Mouse (Mus musculus): ENCODE data around the gene Acss1. TPM values are rescaled to one million over a fixed set of nuclear protein-coding genes. Genes with fewer than 3 reads are reported as not detected.

The Acss1 gene
- polyA plus RNA-seq, 1 experiment from 2014 or later, result 5.6 TPM

DNA sequence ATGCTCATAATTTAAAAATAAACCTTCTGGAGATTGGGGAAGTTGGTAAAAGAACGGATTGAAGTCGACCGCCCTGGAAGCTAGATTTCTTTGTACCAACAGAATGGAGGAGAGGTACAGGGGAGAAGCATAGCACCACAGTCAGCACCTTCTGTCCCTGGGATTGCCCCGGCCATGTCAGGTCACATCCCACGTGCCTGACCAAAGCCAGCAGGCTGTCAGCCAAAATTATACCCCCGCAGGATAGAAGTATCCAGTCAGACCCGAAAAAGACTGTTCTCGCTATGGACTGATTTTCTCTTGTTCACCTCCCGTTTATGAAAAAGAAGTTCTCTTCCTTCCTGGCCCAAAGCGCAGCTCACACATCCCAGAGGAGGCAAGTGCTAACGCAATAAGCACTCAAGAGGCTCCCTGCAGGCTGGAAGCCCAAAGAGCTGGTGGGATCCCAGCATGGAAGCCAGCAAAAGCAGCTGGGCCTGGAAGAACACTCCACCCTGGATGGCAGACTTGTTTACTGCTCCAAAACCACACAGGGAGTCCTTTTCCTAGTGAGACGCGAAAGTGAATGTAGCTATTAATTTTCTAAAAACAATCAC is 19.9 kb downstream of the Acss1 start:
- Histone ChIP-seq H3K36me3 (ENCODE audit: control insufficient read depth, insufficient read depth, low read length) (no peaks in the 10 kb centered on the region), H3K4me2 (replicated peaks; ENCODE audit: low read depth, low read length) (no peak overlapping the region), H3K4me1 (ENCODE audit: control insufficient read depth, insufficient read depth, low read length) (peaks cover 10% of the 10 kb centered on the region; the same call in 1 of the 2 replicates), H3K4me3 (ENCODE audit: low read length) (no peak overlapping the region), H3K9me3 (ENCODE audit: control insufficient read depth, low read length) (no peaks in the 10 kb centered on the region), H3K27ac (ENCODE audit: low read depth, low read length) (no peak overlapping the region), H3K27me3 (ENCODE audit: control insufficient read depth, insufficient read depth, low read length) (no peaks in the 10 kb centered on the region), H3K9ac (ENCODE audit: low read depth, low read length) (no peak overlapping the region)
- no peak for ATAC-seq (ENCODE audit: low FRiP score, low TSS enrichment)
- 70% methylated on average over 13 of the region's 13 CpGs for WGBS

DNA sequence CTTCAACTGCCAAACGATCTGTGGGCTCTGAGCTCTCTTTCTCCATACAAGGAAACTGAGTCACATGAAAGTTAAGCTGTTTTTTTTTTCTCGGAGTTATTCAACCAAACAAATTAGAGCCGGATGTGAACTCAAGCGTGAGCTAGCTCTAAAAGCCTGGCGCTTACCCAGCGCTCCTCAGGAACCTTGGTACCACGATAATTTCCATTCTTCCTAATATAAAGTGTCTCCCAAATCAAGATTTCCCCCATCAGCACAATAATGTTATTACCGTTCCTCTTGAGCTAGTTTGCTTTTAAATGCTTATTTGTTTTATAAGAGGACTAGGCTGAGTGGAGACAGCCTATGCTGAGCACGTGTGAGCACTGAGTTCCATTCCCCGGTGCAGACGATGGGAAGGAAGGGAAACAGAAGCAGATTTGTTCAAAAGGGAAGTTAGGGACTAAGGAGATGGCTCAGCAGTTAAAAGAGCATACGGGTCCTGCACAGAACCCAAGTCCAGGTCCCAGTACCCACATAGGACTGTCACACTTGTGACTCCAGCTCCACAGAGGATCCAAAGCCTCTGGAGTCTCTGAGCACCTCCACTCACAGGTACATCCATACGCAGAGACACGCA is 20.5 kb downstream of the Acss1 start:
- H3K4me2 ChIP-seq (replicated peaks; ENCODE audit: low read depth, low read length), result no peak overlapping the region
- H3K9me3 ChIP-seq (ENCODE audit: control insufficient read depth, low read length), result no peaks in the 10 kb centered on the region
- no peaks in the 10 kb centered on the region for H3K27me3 ChIP-seq (ENCODE audit: control insufficient read depth, insufficient read depth, low read length)
- no peaks in the 10 kb centered on the region for H3K36me3 ChIP-seq (ENCODE audit: control insufficient read depth, insufficient read depth, low read length)
- ATAC-seq (ENCODE audit: low FRiP score, low TSS enrichment), result no peak
- no peak overlapping the region for H3K27ac ChIP-seq (ENCODE audit: low read depth, low read length)
- no peak overlapping the region for H3K9ac ChIP-seq (ENCODE audit: low read depth, low read length)
- no peak overlapping the region for H3K4me3 ChIP-seq (ENCODE audit: low read length)
- WGBS, result 75% methylated on average over 14 of the region's 14 CpGs
- H3K4me1 ChIP-seq (ENCODE audit: control insufficient read depth, insufficient read depth, low read length), result peaks cover 10% of the 10 kb centered on the region; the same call in 1 of the 2 replicates

DNA sequence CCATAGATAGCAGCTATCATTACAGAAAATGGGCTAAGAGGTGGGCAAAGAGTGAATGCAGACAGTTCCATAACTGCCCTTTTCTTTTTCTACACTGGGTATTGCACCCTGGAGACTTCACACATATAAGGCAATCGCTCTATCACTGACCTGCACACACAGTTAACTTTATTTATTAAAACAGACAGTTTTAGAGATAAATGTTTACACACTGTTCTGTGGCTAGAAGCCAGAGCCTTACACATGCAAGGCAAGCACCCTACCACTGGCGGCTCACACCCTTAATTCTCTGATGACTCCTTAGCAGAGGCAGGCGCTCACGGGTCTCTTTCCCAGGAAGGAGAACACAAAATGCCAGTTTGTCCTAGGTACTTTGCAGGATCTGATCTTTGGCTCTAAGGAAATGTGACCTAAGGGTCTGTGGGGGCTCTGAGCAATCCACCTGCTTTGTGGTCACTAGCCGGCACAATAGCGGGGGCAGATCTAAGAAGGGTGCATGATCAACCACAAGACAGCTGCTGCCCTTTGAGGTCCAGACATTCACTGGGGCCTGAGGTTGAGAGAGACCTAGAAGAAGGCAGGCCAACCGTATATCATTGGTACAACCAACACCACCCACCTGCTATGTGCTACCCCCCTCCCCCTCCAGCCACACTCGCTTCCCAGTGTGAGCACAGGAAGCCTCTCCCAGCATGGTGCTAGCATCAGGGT is 21.7 kb downstream of the Acss1 start:
- WGBS, result 75% methylated on average over 8 of the region's 8 CpGs
- H3K4me3 ChIP-seq (ENCODE audit: low read length), result no peak overlapping the region
- no peak overlapping the region for H3K27ac ChIP-seq (ENCODE audit: low read depth, low read length)
- H3K4me2 ChIP-seq (replicated peaks; ENCODE audit: low read depth, low read length), result no peak overlapping the region
- H3K27me3 ChIP-seq (ENCODE audit: control insufficient read depth, insufficient read depth, low read length), result no peaks in the 10 kb centered on the region
- H3K4me1 ChIP-seq (ENCODE audit: control insufficient read depth, insufficient read depth, low read length), result peaks cover 10% of the 10 kb centered on the region; the same call in 1 of the 2 replicates
- no peaks in the 10 kb centered on the region for H3K36me3 ChIP-seq (ENCODE audit: control insufficient read depth, insufficient read depth, low read length)
- no peaks in the 10 kb centered on the region for H3K9me3 ChIP-seq (ENCODE audit: control insufficient read depth, low read length)
- no peak overlapping the region for H3K9ac ChIP-seq (ENCODE audit: low read depth, low read length)
- no peak for ATAC-seq (ENCODE audit: low FRiP score, low TSS enrichment)

DNA sequence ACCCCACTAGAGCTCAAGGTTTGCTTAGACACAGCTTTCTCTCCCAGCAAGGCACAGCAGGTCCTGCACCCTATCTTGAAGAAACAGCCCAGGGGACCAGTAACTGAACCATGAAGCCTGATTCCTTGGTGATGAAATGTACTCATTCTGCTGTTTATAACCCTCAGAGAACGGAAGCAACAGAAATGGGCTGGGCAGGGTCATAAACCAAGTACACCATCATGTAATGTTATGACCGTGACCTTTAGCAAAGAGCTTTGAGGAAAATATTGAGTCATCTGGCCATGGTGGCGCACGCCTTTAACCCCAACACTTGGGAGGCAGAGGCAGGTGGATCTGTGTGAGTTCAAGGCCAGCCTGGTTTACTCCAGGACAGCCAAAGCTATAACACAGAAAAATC is 23.1 kb downstream of the Acss1 start:
- no peaks in the 10 kb centered on the region for H3K36me3 ChIP-seq (ENCODE audit: control insufficient read depth, insufficient read depth, low read length)
- no peaks in the 10 kb centered on the region for H3K4me1 ChIP-seq (ENCODE audit: control insufficient read depth, insufficient read depth, low read length)
- H3K27me3 ChIP-seq (ENCODE audit: control insufficient read depth, insufficient read depth, low read length), result no peaks in the 10 kb centered on the region
- no peak overlapping the region for H3K27ac ChIP-seq (ENCODE audit: low read depth, low read length)
- H3K4me3 ChIP-seq (ENCODE audit: low read length), result no peak overlapping the region
- WGBS, result 82% methylated on average over 4 of the region's 4 CpGs
- ATAC-seq (ENCODE audit: low FRiP score, low TSS enrichment), result no peak
- no peak overlapping the region for H3K9ac ChIP-seq (ENCODE audit: low read depth, low read length)
- H3K9me3 ChIP-seq (ENCODE audit: control insufficient read depth, low read length), result no peaks in the 10 kb centered on the region
- H3K4me2 ChIP-seq (replicated peaks; ENCODE audit: low read depth, low read length), result no peak overlapping the region

DNA sequence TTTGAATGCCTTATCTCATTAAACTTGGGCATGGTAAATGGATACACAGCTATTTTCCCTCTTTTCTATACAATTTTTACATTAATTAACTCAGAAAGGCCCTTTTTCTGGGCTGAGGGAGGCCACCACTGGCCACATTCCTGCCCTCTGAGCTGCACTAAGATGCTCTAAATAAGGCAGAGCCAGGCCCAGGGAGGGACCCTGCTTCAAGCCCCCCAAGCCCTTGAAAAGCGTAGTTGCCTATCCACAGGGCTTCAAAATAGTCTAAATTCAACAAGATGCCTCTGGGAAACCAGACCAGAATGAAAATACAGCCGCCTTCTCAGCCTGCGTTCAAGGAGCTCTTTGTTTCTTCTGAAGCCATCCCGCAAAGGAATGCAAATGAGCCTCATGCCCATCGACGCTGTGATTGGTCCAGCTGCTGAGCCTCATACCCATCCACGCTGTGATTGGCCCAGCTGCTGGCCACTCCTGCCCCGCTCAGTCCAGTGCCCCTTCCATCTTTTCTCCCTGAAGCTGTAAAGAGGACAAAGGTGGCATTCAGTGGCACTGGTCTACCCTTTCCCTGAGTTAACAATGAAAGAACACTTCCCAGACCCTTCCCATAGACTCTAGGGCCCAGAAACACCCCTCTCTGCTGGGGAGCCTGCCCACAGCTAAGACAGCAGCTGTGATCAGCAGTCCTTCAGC is 24.4 kb downstream of the Acss1 start:
- H3K27ac ChIP-seq (ENCODE audit: low read depth, low read length), result no peak overlapping the region

DNA sequence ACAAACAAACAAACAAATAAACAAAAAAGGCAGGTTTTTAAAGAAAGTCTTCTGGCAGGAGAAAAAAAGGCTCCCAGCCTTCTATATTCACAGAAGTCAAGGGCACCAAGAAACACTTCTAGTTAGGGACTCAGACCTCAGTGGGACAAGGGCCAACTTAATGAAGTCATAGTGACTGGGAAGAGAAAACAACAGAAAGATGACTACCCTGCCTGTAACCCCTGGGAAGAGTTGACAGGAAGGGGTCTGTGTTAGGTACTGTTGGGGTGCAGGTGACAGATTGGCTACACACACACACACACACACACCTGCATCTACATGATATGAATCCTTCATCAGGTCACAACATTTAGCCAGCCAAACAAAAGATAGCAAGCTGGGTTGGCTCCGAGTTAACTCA is 25.1 kb downstream of the Acss1 start:
- H3K9ac ChIP-seq (ENCODE audit: low read depth, low read length), result no peak overlapping the region
- WGBS, result 92% methylated on average over 1 of the region's 1 CpGs
- H3K4me2 ChIP-seq (replicated peaks; ENCODE audit: low read depth, low read length), result no peak overlapping the region
- no peak overlapping the region for H3K27ac ChIP-seq (ENCODE audit: low read depth, low read length)
- no peaks in the 10 kb centered on the region for H3K4me1 ChIP-seq (ENCODE audit: control insufficient read depth, insufficient read depth, low read length)
- no peaks in the 10 kb centered on the region for H3K9me3 ChIP-seq (ENCODE audit: control insufficient read depth, low read length)
- no peaks in the 10 kb centered on the region for H3K36me3 ChIP-seq (ENCODE audit: control insufficient read depth, insufficient read depth, low read length)
- H3K27me3 ChIP-seq (ENCODE audit: control insufficient read depth, insufficient read depth, low read length), result no peaks in the 10 kb centered on the region
- ATAC-seq (ENCODE audit: low FRiP score, low TSS enrichment), result no peak
- no peak overlapping the region for H3K4me3 ChIP-seq (ENCODE audit: low read length)

More for the DNA sequence above, 24.4 kb downstream of the Acss1 start:
- H3K9me3 ChIP-seq (ENCODE audit: control insufficient read depth, low read length), result no peaks in the 10 kb centered on the region
- H3K9ac ChIP-seq (ENCODE audit: low read depth, low read length), result no peak overlapping the region
- WGBS, result 74% methylated on average over 8 of the region's 8 CpGs
- no peaks in the 10 kb centered on the region for H3K36me3 ChIP-seq (ENCODE audit: control insufficient read depth, insufficient read depth, low read length)
- ATAC-seq (ENCODE audit: low FRiP score, low TSS enrichment), result peak; percentile 66; the same call in 1 of the 2 replicates
- H3K27me3 ChIP-seq (ENCODE audit: control insufficient read depth, insufficient read depth, low read length), result no peaks in the 10 kb centered on the region
- H3K4me3 ChIP-seq (ENCODE audit: low read length), result no peak overlapping the region
- no peak overlapping the region for H3K4me2 ChIP-seq (replicated peaks; ENCODE audit: low read depth, low read length)
- no peaks in the 10 kb centered on the region for H3K4me1 ChIP-seq (ENCODE audit: control insufficient read depth, insufficient read depth, low read length)

DNA sequence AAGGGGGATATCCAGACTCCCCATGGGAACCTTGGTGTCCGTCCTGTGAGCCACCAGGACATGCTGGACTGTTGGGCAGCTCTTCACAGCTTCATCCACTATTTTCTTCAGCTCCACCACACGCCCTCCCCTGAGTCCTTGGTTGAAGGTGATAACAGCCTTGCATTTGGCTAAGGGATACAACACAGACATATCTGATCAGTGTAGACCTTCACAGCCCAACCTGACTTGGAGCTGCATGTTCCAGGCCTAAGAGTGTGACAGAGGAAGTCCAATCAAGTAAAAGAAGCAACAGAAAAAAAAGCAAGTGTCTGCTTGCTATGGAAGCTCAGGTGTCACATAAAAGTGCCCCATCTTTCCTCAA is 29.9 kb downstream of the Acss1 start:
- no peak for ATAC-seq (ENCODE audit: low FRiP score, low TSS enrichment)
- WGBS, result 47% methylated on average over 2 of the region's 2 CpGs
- no peak overlapping the region for H3K9ac ChIP-seq (ENCODE audit: low read depth, low read length)
- H3K9me3 ChIP-seq (ENCODE audit: control insufficient read depth, low read length), result no peaks in the 10 kb centered on the region
- H3K4me1 ChIP-seq (ENCODE audit: control insufficient read depth, insufficient read depth, low read length), result no peaks in the 10 kb centered on the region
- no peak overlapping the region for H3K4me3 ChIP-seq (ENCODE audit: low read length)
- H3K4me2 ChIP-seq (replicated peaks; ENCODE audit: low read depth, low read length), result no peak overlapping the region
- no peaks in the 10 kb centered on the region for H3K36me3 ChIP-seq (ENCODE audit: control insufficient read depth, insufficient read depth, low read length)
- H3K27ac ChIP-seq (ENCODE audit: low read depth, low read length), result no peak overlapping the region
- no peaks in the 10 kb centered on the region for H3K27me3 ChIP-seq (ENCODE audit: control insufficient read depth, insufficient read depth, low read length)

DNA sequence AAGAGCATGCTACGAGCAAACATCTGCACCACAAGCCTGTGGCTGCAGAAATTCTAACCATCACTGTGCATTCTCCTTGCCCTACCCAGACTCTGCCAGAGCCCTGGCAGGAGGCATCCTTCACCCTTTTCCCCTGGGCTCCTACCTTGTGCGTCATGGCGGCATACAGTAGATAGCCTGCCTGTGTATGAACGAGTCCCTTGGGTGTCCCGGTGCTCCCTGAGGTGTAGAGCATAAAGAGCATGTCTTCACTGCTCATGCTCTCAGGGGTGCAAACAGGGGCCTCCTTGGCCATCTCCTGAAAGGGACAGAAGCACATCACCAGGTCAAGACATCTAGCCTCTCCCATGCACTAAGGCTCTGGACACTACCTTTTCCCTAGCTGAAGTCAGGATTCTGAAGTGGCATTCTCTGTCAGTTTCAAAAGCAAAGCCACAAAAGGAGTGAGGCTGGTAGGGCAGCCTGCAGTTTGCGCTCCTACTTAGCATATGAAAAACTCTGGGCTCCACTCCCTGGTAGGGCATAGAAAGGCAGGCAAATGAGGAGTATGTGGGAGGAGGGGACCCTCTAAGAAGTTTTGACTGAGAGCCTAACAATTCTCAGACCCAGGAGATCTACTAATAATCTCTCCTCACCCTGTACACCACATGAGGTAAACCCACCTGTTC is 30.5 kb downstream of the Acss1 start:
- ATAC-seq (ENCODE audit: low FRiP score, low TSS enrichment), result no peak
- Histone ChIP-seq H3K4me1 (ENCODE audit: control insufficient read depth, insufficient read depth, low read length) (no peaks in the 10 kb centered on the region), H3K4me2 (replicated peaks; ENCODE audit: low read depth, low read length) (no peak overlapping the region), H3K9ac (ENCODE audit: low read depth, low read length) (no peak overlapping the region), H3K9me3 (ENCODE audit: control insufficient read depth, low read length) (no peaks in the 10 kb centered on the region), H3K4me3 (ENCODE audit: low read length) (no peak overlapping the region), H3K27me3 (ENCODE audit: control insufficient read depth, insufficient read depth, low read length) (no peaks in the 10 kb centered on the region), H3K36me3 (ENCODE audit: control insufficient read depth, insufficient read depth, low read length) (no peaks in the 10 kb centered on the region), H3K27ac (ENCODE audit: low read depth, low read length) (no peak overlapping the region)
- 69% methylated on average over 6 of the region's 6 CpGs for WGBS
